Mouse (Mus musculus): ENCODE data around the gene Ppp2r5b.

The Ppp2r5b gene

DNA sequence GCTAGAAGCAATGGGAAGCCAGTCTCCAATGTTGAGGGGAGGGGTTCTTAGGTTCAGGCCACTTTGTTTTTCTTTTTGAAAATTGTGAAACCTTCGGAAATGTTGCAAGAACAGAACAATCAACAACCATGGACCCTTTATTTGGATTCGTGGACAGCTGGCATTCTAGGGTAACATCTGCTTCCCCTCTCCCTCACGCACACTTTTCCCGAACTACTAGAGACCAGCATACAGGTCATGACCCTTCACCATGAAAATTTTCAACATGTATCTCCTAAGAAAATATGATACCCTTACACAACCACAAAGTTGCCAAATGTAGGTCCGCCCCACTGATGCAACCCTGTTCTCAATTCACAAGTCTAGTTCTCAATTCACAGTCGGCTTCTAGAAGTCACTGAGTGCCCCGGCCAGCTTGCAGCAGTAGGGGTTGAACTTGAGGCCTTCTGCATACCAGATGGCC, 33.0 kb upstream of the Ppp2r5b start:
- no peak for DNase-seq (ENCODE audit: extremely low spot score)

DNA sequence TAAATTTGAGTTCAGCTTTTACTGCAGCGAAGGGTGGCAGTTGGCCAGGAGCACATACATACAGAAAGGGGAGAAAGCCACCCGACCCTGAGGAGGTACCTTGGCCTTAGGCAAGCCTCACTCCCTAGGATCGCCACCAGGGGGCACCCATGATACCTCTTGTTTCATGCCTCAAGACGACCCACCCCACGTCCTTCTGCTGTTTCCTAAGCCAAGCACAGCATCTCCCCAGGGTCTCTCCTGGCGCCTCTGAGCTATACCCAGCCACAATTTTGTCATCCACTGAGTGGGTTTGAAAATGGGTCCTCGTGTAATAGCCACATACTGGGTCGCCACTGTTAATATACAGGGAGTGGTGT, 32.5 kb upstream of the Ppp2r5b start:
- peak; percentile 81 for DNase-seq (ENCODE audit: extremely low spot score)

DNA sequence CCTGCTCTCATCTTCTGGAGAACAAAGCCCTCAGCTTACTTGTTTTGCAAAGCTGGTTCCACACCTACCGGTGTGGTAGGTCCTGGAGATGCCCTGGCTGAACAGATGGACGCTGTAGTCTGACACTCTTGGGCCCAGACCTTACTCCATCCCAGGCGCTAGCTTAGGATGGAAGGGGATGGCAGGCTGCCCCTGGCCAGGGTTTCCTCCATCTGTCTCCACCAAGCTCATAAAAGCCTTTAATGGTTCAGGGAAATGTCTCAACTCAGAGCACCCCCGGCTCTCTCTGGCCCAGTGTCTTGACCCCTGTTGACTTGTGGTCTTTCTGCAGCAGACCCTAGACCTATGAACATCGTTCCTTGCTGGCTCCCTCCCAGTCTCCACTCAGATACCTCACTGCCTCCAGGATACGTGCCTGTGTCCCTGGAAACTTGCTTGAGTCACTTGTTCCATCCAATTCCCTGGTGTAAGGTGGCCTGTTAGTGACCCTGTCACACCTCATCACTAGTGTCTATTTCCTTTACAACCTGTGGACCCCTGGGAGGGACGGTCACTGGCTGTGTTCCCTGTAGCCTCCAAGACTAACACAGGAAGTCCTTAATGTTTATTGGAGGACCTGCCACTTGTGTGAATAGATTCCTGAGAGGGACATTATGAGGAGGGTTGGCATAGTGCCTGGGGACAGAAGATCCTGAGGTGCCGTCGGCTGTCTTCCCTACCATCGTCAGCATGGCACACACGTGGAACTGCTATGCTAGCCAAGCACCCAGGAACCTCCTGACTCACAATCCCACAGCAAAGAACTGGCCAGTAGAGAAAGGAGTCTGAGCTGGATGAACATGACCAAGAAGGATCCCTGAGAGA, 31.9 kb upstream of the Ppp2r5b start:
- DNase-seq (ENCODE audit: extremely low spot score) = no peak

DNA sequence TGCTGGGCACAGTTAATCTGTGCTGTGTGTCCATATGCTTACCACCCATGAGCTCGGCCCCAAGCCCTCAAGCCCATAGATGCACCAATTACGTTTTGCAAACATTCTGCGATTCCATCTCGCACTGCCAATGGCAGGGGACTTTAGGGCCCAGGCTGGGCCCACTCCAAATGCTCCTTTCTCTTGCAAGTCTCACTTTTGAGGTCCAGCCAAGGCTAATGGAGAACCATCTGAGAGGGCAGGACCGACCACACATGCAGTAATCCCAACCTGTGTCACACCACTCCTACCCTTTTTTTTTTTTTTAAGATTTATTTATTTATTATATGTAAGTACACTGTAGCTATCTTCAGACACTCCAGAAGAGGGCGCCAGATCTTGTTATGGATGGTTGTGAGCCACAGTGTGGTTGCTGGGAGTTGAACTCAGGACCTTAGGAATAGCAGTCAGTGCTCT, 30.1 kb upstream of the Ppp2r5b start:
- DNase-seq (ENCODE audit: extremely low spot score) = no peak

DNA sequence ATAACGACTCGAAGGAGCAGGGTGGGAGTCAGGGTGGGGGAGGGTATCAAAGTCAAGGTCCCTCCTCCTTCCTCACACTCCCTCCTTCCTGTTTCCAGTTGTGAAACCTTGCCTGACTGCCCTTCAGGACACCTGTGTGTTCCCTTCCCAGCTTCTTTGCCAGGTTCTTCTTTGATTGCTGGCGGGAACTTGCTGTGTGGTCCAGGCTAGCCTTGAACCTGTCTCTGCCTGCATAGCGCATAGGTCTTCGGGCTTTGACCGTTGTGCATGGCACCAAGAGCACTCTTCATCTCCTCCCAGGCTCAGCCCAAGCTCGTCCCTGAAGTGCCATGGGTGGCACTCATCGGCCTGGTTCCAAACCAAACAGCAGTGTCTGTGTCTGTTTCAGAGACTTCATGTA, 29.3 kb upstream of the Ppp2r5b start:
- DNase-seq (ENCODE audit: extremely low spot score) = no peak

DNA sequence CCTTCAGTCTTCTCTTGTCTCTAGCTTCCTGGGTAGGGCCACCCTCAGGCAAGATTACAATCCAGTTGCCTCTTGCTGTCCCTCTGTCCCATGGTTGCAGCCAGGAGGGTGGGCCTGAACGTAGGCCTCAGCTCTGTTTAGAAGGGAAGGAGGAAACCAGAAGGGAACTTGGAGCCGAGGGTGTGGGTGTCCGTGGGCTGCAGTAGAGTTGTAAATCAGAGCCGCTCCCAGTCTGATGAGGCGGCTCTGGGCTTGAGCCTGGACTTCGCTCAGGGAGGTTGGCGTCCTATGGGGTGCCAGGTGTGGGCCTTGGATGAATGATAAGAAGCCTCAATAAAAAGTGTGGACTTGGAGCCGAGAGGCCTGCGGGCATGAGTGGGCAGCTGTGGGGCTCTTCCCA, 28.5 kb upstream of the Ppp2r5b start:
- no peak for DNase-seq (ENCODE audit: extremely low spot score)

DNA sequence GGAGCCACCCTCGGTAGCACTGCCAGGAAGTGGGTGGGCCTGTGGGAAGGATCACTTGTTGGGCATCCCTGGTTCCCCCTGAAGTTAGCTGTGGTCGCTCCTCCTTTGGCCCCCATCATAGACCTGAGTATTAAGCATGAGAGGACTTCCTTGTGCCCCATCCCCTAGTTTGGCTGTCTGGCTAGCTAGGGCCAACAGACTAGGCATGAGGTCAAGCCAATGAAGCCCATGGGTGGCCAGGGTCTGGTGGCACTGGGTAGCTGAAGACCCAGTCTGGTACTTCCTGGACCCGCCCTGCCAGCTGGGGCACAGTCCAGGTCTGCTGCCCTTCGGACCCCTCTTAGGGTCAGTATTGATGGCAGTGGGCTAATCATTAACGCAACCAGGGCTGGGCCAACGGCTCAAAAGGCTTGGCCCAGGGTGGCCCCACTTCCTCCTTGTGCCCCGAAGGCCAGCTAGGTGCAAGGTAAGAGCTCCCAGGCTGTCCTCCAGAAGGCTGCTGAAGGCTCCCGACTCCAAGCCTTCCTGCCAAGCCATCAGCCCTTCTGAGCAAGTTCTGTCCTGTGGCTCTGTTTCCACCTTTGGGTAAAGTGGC, 27.3 kb upstream of the Ppp2r5b start:
- DNase-seq (ENCODE audit: extremely low spot score) = no peak

DNA sequence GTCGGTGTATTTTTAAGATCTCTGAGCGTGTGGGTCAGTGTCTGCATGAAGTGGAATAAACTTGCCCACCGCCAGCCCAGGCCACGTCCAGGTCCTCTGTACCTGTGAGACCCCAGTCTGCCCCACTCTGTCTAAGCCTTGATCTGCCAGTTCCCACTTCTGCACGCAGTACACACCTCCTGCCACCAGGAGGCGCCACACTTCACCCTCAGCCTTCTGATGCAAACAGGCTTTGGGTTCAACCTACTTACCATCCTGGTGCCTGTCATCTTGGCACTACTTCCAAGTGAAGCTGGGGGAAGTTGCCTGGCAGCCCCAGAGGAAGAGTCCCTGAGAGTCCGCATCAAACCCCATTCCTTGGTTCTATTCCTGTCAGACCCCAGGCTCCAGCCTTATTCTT, 26.6 kb upstream of the Ppp2r5b start:
- peak; percentile 66 for DNase-seq (ENCODE audit: extremely low spot score)

DNA sequence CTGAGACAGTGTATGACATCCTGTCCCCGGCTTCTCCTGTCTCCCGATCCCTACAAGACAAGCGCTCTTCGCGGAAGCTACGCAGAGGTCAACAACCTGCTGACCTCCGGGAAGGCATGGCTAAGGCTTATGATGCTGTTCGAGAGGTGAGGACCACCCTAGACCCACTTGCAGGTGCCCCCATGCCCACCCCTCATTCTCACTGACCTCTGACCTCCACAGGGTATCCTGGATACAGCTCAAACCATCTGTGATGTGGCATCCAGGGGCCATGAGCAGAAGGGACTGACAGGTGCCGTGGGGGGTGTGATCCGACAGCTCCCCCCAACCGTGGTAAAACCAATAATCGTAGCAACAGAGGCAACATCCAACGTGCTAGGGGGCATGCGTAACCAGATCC, 25.7 kb upstream of the Ppp2r5b start:
- DNase-seq (ENCODE audit: extremely low spot score) = no peak

DNA sequence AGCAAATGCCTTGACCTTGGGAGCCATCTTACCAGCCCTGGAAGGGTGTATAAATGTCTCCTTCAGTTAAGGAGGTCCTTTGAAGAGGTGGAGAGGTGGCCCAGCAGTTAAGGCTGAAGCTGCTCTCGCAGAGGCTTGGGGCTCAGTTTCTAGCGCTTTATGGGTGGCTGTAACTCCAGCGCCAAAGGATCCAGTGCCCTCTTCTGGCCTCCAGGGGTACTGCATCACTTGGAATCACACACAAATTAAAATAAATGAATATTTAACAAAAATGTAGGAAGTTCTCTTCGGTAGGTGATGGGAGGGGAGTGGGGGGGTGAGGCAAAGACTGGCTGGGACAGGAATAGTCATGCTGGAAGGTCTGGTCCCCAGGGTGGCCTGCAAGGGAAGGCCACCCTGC, 25.3 kb upstream of the Ppp2r5b start:
- DNase-seq (ENCODE audit: extremely low spot score) = no peak

DNA sequence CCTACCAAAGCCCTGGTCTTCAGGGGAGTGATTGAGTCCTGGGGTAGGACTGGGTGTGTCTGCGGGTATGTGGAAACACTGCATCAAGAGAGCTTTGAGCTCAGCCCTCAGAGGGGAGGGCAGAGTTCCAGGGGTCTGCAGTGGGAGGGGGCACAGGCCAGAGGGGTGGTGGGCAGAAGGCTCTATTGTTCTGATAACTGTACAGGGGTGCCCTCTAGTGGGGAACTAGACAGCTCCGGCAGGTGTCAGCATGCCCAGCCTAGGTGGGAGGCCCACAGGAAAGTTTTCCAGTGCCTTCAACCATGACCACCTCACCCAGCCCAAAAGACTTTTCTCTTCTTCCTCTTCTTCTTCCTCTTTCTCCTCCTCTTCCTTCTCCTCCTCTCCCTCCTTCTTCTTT, 24.8 kb upstream of the Ppp2r5b start:
- peak; percentile 39 for DNase-seq (ENCODE audit: extremely low spot score)

DNA sequence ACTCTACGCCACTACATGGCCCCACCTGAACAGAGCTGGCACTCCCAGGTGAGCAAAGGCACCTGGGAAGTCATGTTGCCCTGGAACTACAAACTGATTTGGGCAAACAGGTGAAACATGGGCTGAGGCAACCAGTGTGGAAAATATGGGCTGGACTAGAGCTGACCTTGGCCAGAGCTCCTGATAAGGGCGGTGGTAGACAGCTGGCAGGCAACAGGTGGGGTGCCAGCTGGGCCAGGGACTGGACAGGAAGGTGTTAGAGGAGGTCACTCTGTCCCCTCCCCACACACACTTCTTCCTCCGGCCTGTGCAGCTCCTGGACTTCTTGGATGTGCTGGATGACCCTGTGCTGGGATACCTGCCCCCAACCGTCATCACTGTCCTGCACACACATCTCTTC, 17.3 kb upstream of the Ppp2r5b start:
- no peak for DNase-seq (ENCODE audit: extremely low spot score)

DNA sequence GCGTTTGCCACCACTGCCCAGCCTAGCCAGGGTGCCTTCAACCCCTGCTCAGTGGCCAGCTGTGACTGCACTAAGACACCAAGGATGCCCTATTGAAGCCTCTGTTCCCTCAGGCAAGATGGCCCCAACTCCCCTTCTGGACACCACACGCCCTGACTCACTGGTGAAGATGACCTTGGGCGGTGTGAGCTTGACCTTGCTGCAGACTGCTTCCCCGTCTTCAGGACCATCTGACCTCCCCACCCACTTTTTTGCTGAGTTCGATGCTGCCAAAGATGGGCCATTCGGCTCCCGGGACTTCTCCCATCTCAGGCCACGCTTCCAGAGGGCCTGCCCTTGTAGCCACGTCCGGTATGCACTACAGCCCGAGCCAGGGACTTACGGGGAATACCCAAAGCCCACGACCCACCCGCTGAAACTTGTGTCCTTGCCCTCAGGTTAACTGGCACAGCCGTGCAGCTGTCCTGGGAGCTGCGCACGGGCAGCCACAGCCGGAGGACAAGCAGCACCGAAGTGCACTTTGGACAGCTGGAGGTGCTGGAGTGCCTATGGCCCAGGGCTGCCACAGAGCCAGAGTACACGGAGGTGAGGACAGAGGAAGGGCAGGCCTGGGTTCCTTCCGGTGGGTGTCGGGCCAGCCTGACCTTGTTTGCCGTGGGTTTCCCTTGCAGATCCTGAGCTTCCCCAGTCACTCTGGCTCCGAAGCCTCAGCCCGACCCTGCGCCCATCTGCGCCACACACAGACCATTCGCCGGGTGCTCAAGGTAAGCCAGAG, 12.0 kb upstream of the Ppp2r5b start:
- DNase-seq (ENCODE audit: extremely low spot score) = no peak

DNA sequence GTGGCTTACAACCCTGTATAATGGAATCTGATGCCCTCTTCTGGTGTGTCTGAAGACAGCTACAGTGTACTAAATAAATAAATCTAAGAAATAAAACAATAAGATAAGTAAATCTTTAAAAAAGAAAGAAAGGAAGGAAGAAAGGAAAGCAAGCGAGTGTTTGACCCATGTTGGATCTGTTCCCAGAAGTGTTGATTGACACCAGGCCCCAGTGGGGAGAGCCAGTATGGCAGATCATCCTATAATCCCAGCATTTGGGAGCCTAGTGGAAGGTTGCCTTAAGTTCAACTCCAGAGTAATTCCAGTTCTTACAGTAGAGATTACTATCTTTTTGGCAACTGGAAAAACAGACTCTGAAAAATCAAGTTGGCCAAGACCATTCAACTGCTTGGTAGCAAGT, 10.1 kb upstream of the Ppp2r5b start:
- no peak for DNase-seq (ENCODE audit: extremely low spot score)

DNA sequence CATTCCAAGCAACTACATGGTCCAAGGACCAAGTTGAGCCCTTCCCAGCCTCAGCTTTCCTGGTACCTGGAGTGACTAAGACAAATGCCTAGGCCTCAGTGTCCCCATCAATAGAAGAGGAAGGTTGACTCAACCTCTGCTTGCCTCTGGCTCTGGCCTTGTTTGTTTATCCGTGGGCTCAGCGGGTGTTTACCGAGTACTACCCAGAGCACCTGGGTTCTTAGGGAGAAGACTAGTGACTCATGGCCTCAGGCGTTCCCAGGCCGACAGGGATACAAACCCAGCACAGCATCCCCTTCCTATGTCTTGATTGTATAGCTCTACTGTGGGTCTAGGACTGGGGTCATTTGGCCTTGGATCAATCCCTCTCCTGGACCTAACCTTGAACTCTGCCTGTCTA, 7.6 kb upstream of the Ppp2r5b start:
- DNase-seq (ENCODE audit: extremely low spot score) = no peak

DNA sequence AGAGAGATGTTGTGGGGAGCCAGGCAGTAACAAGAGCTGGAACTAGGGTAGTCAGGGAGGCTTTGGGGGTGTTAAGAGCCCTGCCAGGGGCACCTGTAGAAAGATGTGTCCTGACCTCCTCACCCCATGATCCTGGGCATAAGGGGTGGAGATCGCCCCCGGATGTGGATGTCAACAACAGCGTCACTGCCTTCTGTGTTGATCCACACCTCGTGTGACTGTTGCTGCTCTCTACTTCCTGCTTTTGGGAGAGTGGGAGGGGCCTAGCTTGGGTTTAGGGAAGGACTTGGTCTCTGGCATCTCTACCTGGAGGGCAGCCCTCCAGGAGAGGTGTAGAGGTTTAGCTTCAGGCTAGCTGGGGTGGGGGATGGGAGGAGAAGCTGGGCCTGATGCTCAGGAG, 6.6 kb upstream of the Ppp2r5b start:
- peak; percentile 34 for DNase-seq (ENCODE audit: extremely low spot score)

DNA sequence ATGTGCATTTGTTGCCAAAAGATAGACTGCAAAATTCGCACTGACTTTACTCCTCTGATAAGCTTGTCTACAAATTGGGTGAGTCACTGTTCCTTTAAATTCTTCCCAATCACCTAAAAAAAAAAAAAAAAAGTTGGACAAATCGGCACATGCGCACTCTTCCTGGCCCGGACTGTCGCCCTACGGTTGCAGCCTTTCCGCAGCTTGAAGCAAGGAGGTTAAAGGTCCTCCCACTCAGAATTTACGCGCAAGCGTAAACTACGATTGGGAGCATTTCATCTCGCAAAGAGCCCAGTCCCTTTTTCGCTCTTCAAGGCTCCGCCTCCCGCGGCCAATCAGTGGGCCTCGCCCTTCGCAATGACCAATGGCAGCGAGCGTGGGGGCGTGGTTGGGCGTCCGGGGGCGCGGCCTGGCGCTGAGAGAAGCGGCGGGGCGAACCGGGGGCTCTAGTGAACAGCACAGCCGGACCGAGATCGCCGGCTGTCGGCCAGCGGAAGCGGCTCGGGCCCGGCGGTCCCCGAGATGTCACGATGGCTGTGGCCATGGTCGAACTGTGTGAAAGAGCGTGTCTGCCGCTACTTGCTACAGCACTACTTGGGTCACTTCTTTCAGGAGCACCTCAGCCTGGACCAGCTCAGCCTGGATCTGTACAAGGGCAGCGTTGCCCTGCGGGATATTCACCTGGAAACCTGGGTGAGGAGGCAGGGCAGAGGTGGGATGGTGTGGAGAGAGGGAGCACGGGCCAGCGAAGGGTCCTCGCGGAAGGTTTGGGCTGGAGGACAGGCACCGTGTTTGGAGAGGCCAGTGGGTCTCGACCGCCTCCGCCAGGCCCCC, 5.8 kb upstream of the Ppp2r5b start, which contains the start of gene Atg2a:
TSS of gene Atg2a (plus strand) at position 395 of the 834 bp plus-strand sequence.
- DNase-seq (ENCODE audit: extremely low spot score) = peak; percentile 98

DNA sequence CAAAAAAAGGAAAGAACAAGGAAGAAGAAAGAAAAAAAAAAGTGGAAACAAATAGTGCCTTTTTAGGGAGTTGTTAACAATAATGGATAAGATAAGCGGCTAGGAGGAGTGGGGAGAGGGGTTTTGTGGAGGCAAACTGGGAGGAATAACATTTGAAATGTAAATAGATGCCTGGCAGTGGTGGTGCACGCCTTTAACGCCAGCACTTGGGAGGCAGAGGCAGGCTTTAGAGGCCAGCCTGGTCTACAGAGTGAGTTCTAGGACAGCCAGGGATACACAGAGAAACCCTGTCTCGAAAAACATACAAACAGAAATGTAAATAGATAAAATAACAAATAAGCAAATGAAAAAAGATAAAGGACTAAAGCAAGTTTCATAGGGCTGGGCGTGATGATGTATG, 5.1 kb upstream of the Ppp2r5b start:
- DNase-seq (ENCODE audit: extremely low spot score) = no peak

DNA sequence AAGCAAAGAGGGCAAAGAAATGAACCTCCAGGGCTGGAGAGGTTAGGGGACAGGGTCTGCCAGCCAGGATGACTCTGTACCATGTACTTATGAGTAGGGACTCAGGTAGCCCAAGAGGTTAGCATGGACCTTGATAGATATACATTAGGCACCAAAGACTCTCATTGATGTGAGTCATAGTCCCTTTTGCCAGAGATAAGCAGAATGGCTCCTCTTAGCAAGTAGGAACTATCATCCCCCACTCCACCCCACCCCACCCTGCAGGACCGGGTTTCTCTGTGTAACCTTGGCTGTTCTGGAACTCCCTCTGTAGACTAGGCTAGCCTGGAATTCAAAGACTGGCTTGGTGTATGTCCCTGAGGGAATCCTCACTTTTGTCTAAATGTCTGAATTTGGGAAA, 4.5 kb upstream of the Ppp2r5b start:
- DNase-seq (ENCODE audit: extremely low spot score) = no peak

DNA sequence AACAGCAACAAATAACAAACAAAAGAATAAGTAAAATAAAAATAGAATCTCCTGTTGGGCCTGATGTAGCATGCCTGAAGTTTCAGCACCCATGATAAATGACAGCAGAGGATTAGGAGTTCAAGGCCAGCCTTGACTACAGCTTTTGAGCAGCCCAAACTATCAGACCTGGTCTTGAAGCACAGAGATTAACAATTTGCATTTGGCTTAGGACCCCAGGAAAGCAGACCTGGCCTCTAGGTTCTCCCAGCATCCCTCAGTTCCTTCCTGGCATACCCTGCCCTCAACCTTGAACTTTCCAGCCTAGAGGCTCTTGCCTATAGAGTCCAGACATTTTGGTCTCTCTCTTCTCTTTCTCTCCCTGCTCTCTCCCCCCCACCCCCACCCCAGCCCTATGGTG, 3.1 kb upstream of the Ppp2r5b start:
- DNase-seq (ENCODE audit: extremely low spot score) = no peak

DNA sequence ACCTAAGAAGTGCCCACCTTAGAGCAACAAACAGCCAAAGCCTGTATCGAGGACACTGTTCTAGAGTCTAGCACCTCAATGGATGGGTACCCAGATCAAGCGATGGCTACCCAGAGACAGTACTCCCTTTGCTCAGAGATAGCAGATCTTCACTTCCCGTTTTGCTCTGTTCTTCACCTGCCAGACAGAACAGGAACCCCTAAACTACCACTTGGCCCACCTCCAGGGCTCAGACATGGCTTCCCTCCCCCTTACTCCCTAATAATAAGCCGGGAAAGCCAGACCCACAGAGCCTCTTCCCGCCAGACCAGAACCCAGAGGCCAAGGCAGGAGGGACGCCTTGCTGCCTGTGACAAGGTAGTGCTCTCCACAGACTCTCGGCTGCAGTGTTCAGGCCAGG, 1.2 kb upstream of the Ppp2r5b start:
- no peak for DNase-seq (ENCODE audit: extremely low spot score)

DNA sequence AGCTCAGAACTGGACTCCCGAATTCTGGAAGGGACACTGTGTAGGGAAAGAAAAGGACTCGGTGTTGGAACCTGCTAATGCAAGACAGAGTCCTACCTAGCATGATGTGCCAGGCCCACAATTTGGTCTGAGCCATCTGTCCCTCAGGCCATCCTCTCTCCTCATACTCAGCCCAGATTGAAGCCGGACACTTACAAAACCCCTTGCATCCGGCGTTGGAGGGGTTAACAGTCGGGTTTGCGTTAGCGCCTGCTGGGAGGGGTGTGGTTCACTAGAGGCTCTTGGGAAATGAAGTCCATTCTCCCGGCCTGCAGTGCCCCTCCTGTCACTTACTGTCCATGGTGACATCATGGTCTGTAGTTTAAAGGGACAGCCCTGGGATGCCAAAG, 375 bp upstream of the Ppp2r5b start:
- DNase-seq (ENCODE audit: extremely low spot score) = peak; percentile 91

Data from embryo, embryonic 9.5 days (tissue).